Comparison of ENCODE assay signal across 17 mouse cellular contexts in genomic region chr6:129575315-129575714, GRCm38 (mm10). TPM values are rescaled to one million over a fixed set of nuclear protein-coding genes. Genes with fewer than 3 reads are reported as not detected.
A peak's percentile ranks its signal among the peaks of the same experiment; 100 is the strongest.
DNase-seq lines count a peak whose midpoint lies in the region; TF ChIP-seq lines count a peak whose summit lies in the region.
"Had no signal": no experiment of that assay in that cellular context is flagged by ENCODE, and none has a peak within 500 bp of the region (broad histone marks: within the 10 kb centered on the region; RNA-seq: fewer than 3 reads in every experiment).

No protein-coding gene starts in this region.

- H3K4me1 ChIP-seq in lung, adult 2 months (ENCODE audit: control insufficient read depth, insufficient read depth, low read length) = no peaks in the 10 kb centered on the region
- H3K4me1 ChIP-seq: embryonic facial prominence, embryonic 15.5 days; limb, embryonic 15.5 days had no signal

- no peaks in the 10 kb centered on the region for H3K36me3 ChIP-seq in splenic B cell, adult 2 months (ENCODE audit: control insufficient read depth, insufficient read depth, low read length, poor library complexity, severe bottlenecking)
- H3K36me3 ChIP-seq: embryonic facial prominence, embryonic 15.5 days; limb, embryonic 15.5 days had no signal

- DNase-seq in heart, postnatal 10 days = peak; percentile 6 to 20
- no peak for DNase-seq in heart, adult 18-20 months
- peak; percentile 1 for DNase-seq in lung, postnatal 25 days (ENCODE audit: low spot score)
- DNase-seq in lung, adult 2 months = no peak
- DNase-seq in R1 (ENCODE audit: low read depth, low spot score) = peak; percentile 4
- peak; percentile 36 for DNase-seq in splenic B cell, adult 2 months (ENCODE audit: low read depth, low spot score)
- no peak for DNase-seq in urinary bladder, postnatal 14 days (ENCODE audit: low spot score)
- no peak for DNase-seq in spleen, adult 18-20 months
- DNase-seq: cerebellum, postnatal 25 days; gastrocnemius, postnatal 25 days; kidney, adult 11 months; thymus, postnatal 14 days had no signal

- TF ChIP-seq CTCF in lung, adult 2 months (IDR thresholded peaks at IDR 0.05; ENCODE audit: insufficient read depth, low read length) = no peak

- H3K4me3 ChIP-seq in lung, adult 2 months (replicated peaks; ENCODE audit: extremely low read depth, low read depth, low read length) = no peak overlapping the region
- H3K4me3 ChIP-seq: embryonic facial prominence, embryonic 15.5 days; limb, embryonic 15.5 days had no signal

- intact Hi-C loops in heart, postnatal 10 days (cut with DNase I) = loop anchor here (2.0 kb wide), 1 partner anchor 1775 kb away; no protein-coding TSS in a partner anchor

- WGBS in lung, adult 2 months = 7% methylated on average over 2 of the region's 2 CpGs

- no peak for TF ChIP-seq POLR2A in lung, adult 2 months (IDR thresholded peaks at IDR 0.05; ENCODE audit: borderline replicate concordance, extremely low read depth, low read depth, low read length)

- no peaks in the 10 kb centered on the region for H3K27me3 ChIP-seq in splenic B cell, adult 2 months (ENCODE audit: control insufficient read depth, insufficient read depth, low read length, poor library complexity, severe bottlenecking)
- H3K27me3 ChIP-seq: embryonic facial prominence, embryonic 15.5 days; limb, embryonic 15.5 days had no signal

RNA-seq across cellular contexts. Expression of gene Klre1, which starts 2.4 kb away (rescaled TPM):
- total RNA-seq in heart, postnatal 10 days (2021) = not detected
- total RNA-seq in heart, adult 18-20 months (2021) = under 1 TPM in 1 of 2 experiments, not detected in 1; 0.30 TPM
- polyA plus RNA-seq in lung, adult 2 months (2012; rRNA removed) = 0.63 and 0.67 TPM in 2 replicates
- total RNA-seq: gastrocnemius, postnatal 25 days; heart, postnatal 25 days; layer of hippocampus, postnatal 25 days had no signal
- polyA plus RNA-seq: embryonic facial prominence, embryonic 15.5 days; forebrain, embryonic 14.5 days; limb, embryonic 15.5 days had no signal

RNA-seq across cellular contexts. Expression of gene Klrd1, which starts 16.3 kb away (rescaled TPM):
- not detected for total RNA-seq in heart, postnatal 10 days (2021)
- 1 to 10 TPM in 1 of 2 experiments, not detected in 1; 1.1 TPM for total RNA-seq in heart, adult 18-20 months (2021)
- polyA plus RNA-seq in lung, adult 2 months (2012; rRNA removed) = 1.2 and 1.4 TPM in 2 replicates
- total RNA-seq: gastrocnemius, postnatal 25 days; heart, postnatal 25 days; layer of hippocampus, postnatal 25 days had no signal
- polyA plus RNA-seq: forebrain, embryonic 14.5 days; limb, embryonic 15.5 days had no signal

RNA-seq across cellular contexts. Expression of gene Gabarapl1, which starts 42.4 kb away (rescaled TPM):
- 10 to 100 TPM; 62.1 to 72.6 TPM for total RNA-seq in heart, postnatal 10 days (2021)
- total RNA-seq in heart, adult 18-20 months (2021) = 100 to 1,000 TPM; 149 to 199 TPM
- 101 and 107 TPM in 2 replicates for polyA plus RNA-seq in lung, adult 2 months (2012; rRNA removed)

RNA-seq across cellular contexts. Expression of gene Klrk1, which starts 48.3 kb away (rescaled TPM):
- total RNA-seq in heart, postnatal 10 days (2021) = not detected
- under 1 TPM; 0.26 to 0.57 TPM for total RNA-seq in heart, adult 18-20 months (2021)
- polyA plus RNA-seq in lung, adult 2 months (2012; rRNA removed) = 0.49 and 0.68 TPM in 2 replicates
- total RNA-seq: gastrocnemius, postnatal 25 days; layer of hippocampus, postnatal 25 days had no signal
- polyA plus RNA-seq: limb, embryonic 15.5 days had no signal

Comparison
In these comparisons a context has a peak if more than half of its experiments do, and no peak if none do; other contexts are left out.
1. DNase-seq: peak in heart, postnatal 10 days (2 of 2), lung, postnatal 25 days (single experiment), R1 (single experiment) and splenic B cell, adult 2 months (single experiment); none in heart, adult 18-20 months (0 of 2), lung, adult 2 months (single experiment), urinary bladder, postnatal 14 days (single experiment) and spleen, adult 18-20 months (0 of 2).